Mouse (Mus musculus) small intestine, adult 2 months (tissue): Measurements from ENCODE around the gene Lrch3.

Experiments used
- CTCF ChIP-seq: fragments of 200-500 bp; IDR thresholded peaks from 2 replicates; pipeline ENCODE4 v1.5.1; 2012; ENCODE audit warnings: low read depth, mild to moderate bottlenecking, control low read depth, inconsistent platforms, low read length, moderate library complexity, mixed read lengths; ENCODE audit not compliant: insufficient replicate concordance, insufficient read length; ENCODE audit errors: extremely low read depth
- POLR2A ChIP-seq: fragments of 200-500 bp; IDR thresholded peaks from 2 replicates; pipeline ENCODE4 v1.6.1; 2012; ENCODE audit warnings: low read depth, mild to moderate bottlenecking, control low read depth, inconsistent platforms, low read length, moderate library complexity

DNA sequence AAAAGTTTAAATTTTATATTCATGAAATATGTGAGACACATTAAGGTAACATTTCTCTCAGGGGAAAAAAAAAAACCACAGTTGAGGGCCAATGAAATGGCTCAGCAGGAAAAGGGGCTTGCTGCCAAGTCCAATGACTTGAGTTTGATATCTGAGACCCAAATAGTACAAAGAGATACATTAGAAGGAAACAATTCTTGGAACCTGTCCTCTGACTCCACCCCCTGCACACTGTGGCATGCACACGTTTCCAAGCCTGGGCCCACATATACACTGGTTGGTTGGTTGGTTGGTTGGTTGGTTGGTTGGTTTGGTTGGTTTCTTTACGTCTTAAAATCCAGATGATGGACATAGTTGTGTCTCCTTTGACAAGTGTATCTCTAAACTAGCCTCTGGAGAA is 102.1 kb downstream of the Lrch3 start:
- TF ChIP-seq CTCF = no peak
- no peak for TF ChIP-seq POLR2A
